Mouse (Mus musculus): Measurements from ENCODE around the gene Ank.

Gene Ank

GRCm38 (mm10) chr15:27604558-27604957, 138.1 kb downstream of the Ank start:
- no peak for DNase-seq (ENCODE audit: low spot score)

GRCm38 (mm10) chr15:27605252-27605651, 138.8 kb downstream of the Ank start:
- DNase-seq (ENCODE audit: low spot score), result no peak

- DNase-seq (ENCODE audit: low spot score), result no peak
Measured at GRCm38 (mm10) chr15:27609554-27609953, 143.1 kb downstream of the Ank start.

- no peak for DNase-seq (ENCODE audit: low spot score)
Measured at GRCm38 (mm10) chr15:27612533-27613221, 146.2 kb downstream of the Ank start.

- no peak for DNase-seq (ENCODE audit: low spot score)
Measured at GRCm38 (mm10) chr15:27613255-27613654, 146.8 kb downstream of the Ank start.

- DNase-seq (ENCODE audit: low spot score), result no peak
Measured at GRCm38 (mm10) chr15:27616159-27616558, 149.7 kb downstream of the Ank start.

GRCm38 (mm10) chr15:27617227-27617626, 150.8 kb downstream of the Ank start:
- no peak for DNase-seq (ENCODE audit: low spot score)

- DNase-seq (ENCODE audit: low spot score), result no peak
Measured at GRCm38 (mm10) chr15:27618778-27619533, 152.5 kb downstream of the Ank start.

- no peak for DNase-seq (ENCODE audit: low spot score)
Measured at GRCm38 (mm10) chr15:27619683-27620082, 153.2 kb downstream of the Ank start.

GRCm38 (mm10) chr15:27620475-27621185, 154.2 kb downstream of the Ank start:
- no peak for DNase-seq (ENCODE audit: low spot score)

- DNase-seq (ENCODE audit: low spot score), result no peak
Measured at GRCm38 (mm10) chr15:27623286-27623685, 156.8 kb downstream of the Ank start.

GRCm38 (mm10) chr15:27625014-27625889, 158.8 kb downstream of the Ank start:
- no peak for DNase-seq (ENCODE audit: low spot score)

- DNase-seq (ENCODE audit: low spot score), result no peak
Measured at GRCm38 (mm10) chr15:27625890-27626255, 159.4 kb downstream of the Ank start.

- no peak for DNase-seq (ENCODE audit: low spot score)
Measured at GRCm38 (mm10) chr15:27626314-27626713, 159.8 kb downstream of the Ank start.

GRCm38 (mm10) chr15:27627794-27628193, 161.3 kb downstream of the Ank start:
- no peak for DNase-seq (ENCODE audit: low spot score)

GRCm38 (mm10) chr15:27629046-27629445, 162.6 kb downstream of the Ank start:
- DNase-seq (ENCODE audit: low spot score), result no peak

- no peak for DNase-seq (ENCODE audit: low spot score)
Measured at GRCm38 (mm10) chr15:27629800-27630600, 163.5 kb downstream of the Ank start.

- DNase-seq (ENCODE audit: low spot score), result peak; percentile 99
Measured at GRCm38 (mm10) chr15:27630601-27631383, 164.3 kb downstream of the Ank start, which contains the start of gene Otulin. TSS of gene Otulin (minus strand) at chr15:27630693.

- DNase-seq (ENCODE audit: low spot score), result no peak
Measured at GRCm38 (mm10) chr15:27633941-27634900, 167.7 kb downstream of the Ank start.

Data from ovary, postnatal 10 days (tissue).